Mouse (Mus musculus): ENCODE measurements around the gene A630001G21Rik. TPM values are rescaled to one million over a fixed set of nuclear protein-coding genes. Genes with fewer than 3 reads are reported as not detected.

The A630001G21Rik gene
- total and polyA plus RNA-seq, 3 experiments: 15.4 to 24.0 TPM; not detected in 1

DNA sequence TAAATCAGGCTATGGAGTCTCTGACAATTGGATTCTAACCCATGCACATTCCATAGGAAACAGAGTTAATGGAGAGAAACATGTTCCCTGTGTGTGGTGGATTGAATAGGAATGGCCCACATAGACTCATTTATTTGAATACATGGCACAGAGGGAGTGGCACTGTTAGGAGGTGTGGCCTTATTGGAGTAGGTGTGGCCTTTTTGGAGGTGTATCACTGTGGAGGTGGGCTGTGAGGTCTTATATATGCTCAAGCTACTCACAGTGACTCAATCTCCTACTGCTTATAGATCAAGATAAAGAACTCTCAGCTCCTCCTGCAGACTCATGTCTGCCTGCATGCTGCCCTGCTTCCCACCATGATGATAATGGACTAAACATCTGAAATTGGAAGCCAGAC lies 63.9 kb downstream of the A630001G21Rik start:
- H3K27me3 ChIP-seq (ENCODE audit: control insufficient read depth in 1 of 2, insufficient read depth in 2 of 2, low read length in 2 of 2): no peaks in the 10 kb centered on the region
- no peak overlapping the region for H3K27ac ChIP-seq (ENCODE audit: control insufficient read depth, low read depth, low read length)
- no peaks in the 10 kb centered on the region for H3K36me3 ChIP-seq (ENCODE audit: control insufficient read depth in 1 of 2, insufficient read depth in 2 of 2, low read length in 2 of 2)
- no peaks in the 10 kb centered on the region for H3K4me1 ChIP-seq (ENCODE audit: control insufficient read depth in 1 of 2, insufficient read depth in 2 of 2, low read length in 2 of 2)
- H3K79me2 ChIP-seq (ENCODE audit: control insufficient read depth, insufficient read depth, low read length, poor library complexity): no peaks in the 10 kb centered on the region
- no peak for DNase-seq (ENCODE audit: low read depth, low spot score)
- no peak overlapping the region for H3K9ac ChIP-seq (ENCODE audit: control insufficient read depth, low read depth, low read length, poor library complexity, severe bottlenecking)
- H3K9me3 ChIP-seq (replicated peaks; ENCODE audit: insufficient read depth, low read length): no peaks in the 10 kb centered on the region
- H3K4me3 ChIP-seq (ENCODE audit: control insufficient read depth in 1 of 2, insufficient read depth in 1 of 2, low read depth in 2 of 2, low read length in 2 of 2): no peak overlapping the region
- TF ChIP-seq GATA1 (IDR thresholded peaks at IDR 0.05; ENCODE audit: low read depth, low read length): no peak
- no peak for TF ChIP-seq NELFE (IDR thresholded peaks at IDR 0.05; ENCODE audit: low read depth, low read length)
- no peak for TF ChIP-seq TAL1 (IDR thresholded peaks at IDR 0.05; ENCODE audit: low read length)
- TF ChIP-seq GABPA (IDR thresholded peaks at IDR 0.05; ENCODE audit: low read depth, low read length): no peak
- TF ChIP-seq USF2 (IDR thresholded peaks at IDR 0.05; ENCODE audit: borderline replicate concordance in 1 of 2, insufficient read depth in 1 of 2, low read depth in 1 of 2, low read length in 2 of 2): no peak
- no peak for TF ChIP-seq ZKSCAN1 (IDR thresholded peaks at IDR 0.05; ENCODE audit: low read depth, low read length)
- TF ChIP-seq EP300 (IDR thresholded peaks at IDR 0.05; ENCODE audit: low read depth in 1 of 2, low read length in 2 of 2): no peak
- TF ChIP-seq RCOR1 (IDR thresholded peaks at IDR 0.05; ENCODE audit: low read depth, low read length): no peak
- TF ChIP-seq ELF1 (IDR thresholded peaks at IDR 0.05; ENCODE audit: low read depth, low read length): no peak
- TF ChIP-seq ZMIZ1 (IDR thresholded peaks at IDR 0.05; ENCODE audit: low read depth, low read length): no peak
- TF ChIP-seq KAT2A (conservative IDR thresholded peaks at IDR 0.05; ENCODE audit: low read depth, low read length): no peak
- no peak for TF ChIP-seq MXI1 (IDR thresholded peaks at IDR 0.05; ENCODE audit: low read depth, low read length)
- no peak for TF ChIP-seq E2F4 (IDR thresholded peaks at IDR 0.05; ENCODE audit: borderline replicate concordance, low read depth, low read length)
- TF ChIP-seq JUND (IDR thresholded peaks at IDR 0.05; ENCODE audit: low read depth, low read length): no peak
- TF ChIP-seq SMC3 (IDR thresholded peaks at IDR 0.05; ENCODE audit: low read depth, low read length): no peak

DNA sequence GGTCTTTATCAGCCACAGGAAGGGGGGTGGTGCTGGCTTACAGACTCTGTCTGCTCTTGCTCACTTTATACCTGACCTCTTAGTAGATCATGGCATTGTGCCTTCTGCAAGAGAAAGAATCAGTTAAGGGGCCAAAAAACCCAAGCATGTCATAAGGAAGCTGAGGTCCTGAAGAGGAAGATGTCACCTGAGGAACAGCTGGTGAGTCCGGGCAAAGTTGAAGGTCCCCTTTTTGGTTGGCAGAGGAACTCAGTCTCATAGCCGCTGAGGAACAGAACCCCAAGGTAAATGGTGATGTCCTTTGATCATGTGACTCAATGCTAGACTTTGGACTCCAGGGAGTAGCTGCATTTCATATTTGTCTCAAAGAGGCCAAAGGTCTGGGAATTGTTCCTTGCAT lies 71.7 kb downstream of the A630001G21Rik start:
- Histone ChIP-seq H3K9ac (ENCODE audit: control insufficient read depth, low read depth, low read length, poor library complexity, severe bottlenecking) (no peak overlapping the region), H3K4me3 (ENCODE audit: control insufficient read depth in 1 of 2, insufficient read depth in 1 of 2, low read depth in 2 of 2, low read length in 2 of 2) (no peak overlapping the region), H3K36me3 (ENCODE audit: control insufficient read depth in 1 of 2, insufficient read depth in 2 of 2, low read length in 2 of 2) (peaks cover 0 to 9% of the 10 kb centered on the region in 2 experiments; a peak in 2 of 4 replicates), H3K4me1 (ENCODE audit: control insufficient read depth in 1 of 2, insufficient read depth in 2 of 2, low read length in 2 of 2) (peaks cover 9 to 11% of the 10 kb centered on the region in 2 experiments), H3K27me3 (ENCODE audit: control insufficient read depth in 1 of 2, insufficient read depth in 2 of 2, low read length in 2 of 2) (no peaks in the 10 kb centered on the region), H3K27ac (ENCODE audit: control insufficient read depth, low read depth, low read length) (no peak overlapping the region), H3K79me2 (ENCODE audit: control insufficient read depth, insufficient read depth, low read length, poor library complexity) (no peaks in the 10 kb centered on the region), H3K9me3 (replicated peaks; ENCODE audit: insufficient read depth, low read length) (no peaks in the 10 kb centered on the region)
- DNase-seq (ENCODE audit: low read depth, low spot score): peak; percentile 19
- no peak for TF ChIP-seq ELF1 (IDR thresholded peaks at IDR 0.05; ENCODE audit: low read depth, low read length)
- TF ChIP-seq RAD21 (IDR thresholded peaks at IDR 0.05; ENCODE audit: low read depth, low read length): no peak
- TF ChIP-seq USF1 (IDR thresholded peaks at IDR 0.05; ENCODE audit: low read depth, low read length): peak; percentile 31; the same call in 1 of the 2 replicates
- no peak for TF ChIP-seq ZNF384 (IDR thresholded peaks at IDR 0.05; ENCODE audit: low read depth, low read length)
- TF ChIP-seq MYB (IDR thresholded peaks at IDR 0.05; ENCODE audit: low read depth, low read length): no peak
- no peak for TF ChIP-seq MAFK (IDR thresholded peaks at IDR 0.05; ENCODE audit: borderline replicate concordance, low read depth, low read length)
- TF ChIP-seq ZKSCAN1 (IDR thresholded peaks at IDR 0.05; ENCODE audit: low read depth, low read length): no peak
- no peak for TF ChIP-seq ZC3H11A (IDR thresholded peaks at IDR 0.05; ENCODE audit: low read depth, low read length)
- TF ChIP-seq BHLHE40 (IDR thresholded peaks at IDR 0.05; ENCODE audit: borderline replicate concordance, low read depth, low read length): no peak
- TF ChIP-seq CHD2 (IDR thresholded peaks at IDR 0.05; ENCODE audit: low read length): no peak
- TF ChIP-seq ETS1 (IDR thresholded peaks at IDR 0.05; ENCODE audit: low read depth, low read length): peak; percentile 50
- no peak for TF ChIP-seq POLR2A (IDR thresholded peaks at IDR 0.05; ENCODE audit: control insufficient read depth in 1 of 2, insufficient read depth in 1 of 2, low read depth in 1 of 2, low read length in 2 of 2, poor library complexity in 1 of 2)
- TF ChIP-seq HCFC1 (IDR thresholded peaks at IDR 0.05; ENCODE audit: low read depth, low read length): no peak

Measured in MEL (cell line).